Comparison of ENCODE assay signal across 16 mouse cellular contexts in the genomic region with DNA sequence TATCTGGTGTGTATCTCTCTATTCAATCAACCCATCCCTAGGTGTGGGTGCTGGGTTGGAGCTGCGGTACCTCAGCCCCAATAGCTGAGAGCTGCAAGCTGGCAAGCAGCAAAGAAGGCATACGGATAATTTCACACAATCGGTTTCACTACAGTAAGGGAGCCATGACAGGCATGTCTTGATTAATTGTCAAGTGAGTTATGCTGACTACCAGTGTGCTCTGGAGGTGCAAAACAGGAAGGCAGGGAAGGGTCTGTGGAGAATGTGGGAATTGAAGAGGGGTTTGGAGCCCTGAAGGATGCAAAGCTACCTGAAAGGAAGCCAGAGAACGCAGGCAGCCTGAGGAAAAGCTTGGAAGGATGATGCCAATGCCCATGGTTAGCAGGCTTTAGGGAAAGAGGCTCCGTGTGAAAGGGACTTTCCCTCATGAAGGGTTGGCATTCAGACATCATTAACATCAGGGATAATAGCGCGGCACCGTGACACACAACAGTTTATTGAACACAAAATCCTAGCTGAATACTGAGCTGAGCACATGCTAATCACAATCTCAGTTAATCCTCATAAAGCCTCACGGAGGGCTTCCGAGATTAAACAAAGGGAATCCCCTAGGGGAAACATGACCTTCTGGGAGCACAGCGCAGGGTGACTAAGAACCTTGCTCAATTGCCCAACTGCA. TPM values are rescaled to one million over a fixed set of nuclear protein-coding genes. Genes with fewer than 3 reads are reported as not detected.
DNase-seq lines count a peak whose midpoint lies in the region; ATAC-seq lines count a peak whose summit lies in the region.
"Had no signal": no experiment of that assay in that cellular context is flagged by ENCODE, and none has a peak within 500 bp of the region (broad histone marks: within the 10 kb centered on the region; RNA-seq: fewer than 3 reads in every experiment).

No protein-coding gene starts in this region.

- 10% methylated on average over 11 of the region's 11 CpGs for WGBS in forebrain, embryonic 14.5 days
- 31% methylated on average over 11 of the region's 11 CpGs for WGBS in midbrain, embryonic 12.5 days
- 75% methylated on average over 11 of the region's 11 CpGs for WGBS in kidney, embryonic 15.5 days

- H3K4me1 ChIP-seq in forebrain, embryonic 14.5 days (ENCODE audit: control insufficient read depth, insufficient read depth, low read length) = peaks cover 9% of the 10 kb centered on the region; the same call in 1 of the 2 replicates
- H3K4me1 ChIP-seq in midbrain, embryonic 12.5 days = peaks cover 12% of the 10 kb centered on the region
- H3K4me1 ChIP-seq in kidney, embryonic 15.5 days = no peaks in the 10 kb centered on the region

- H3K27me3 ChIP-seq in forebrain, embryonic 14.5 days (replicated peaks; ENCODE audit: control insufficient read depth, insufficient read depth, low read length) = no peaks in the 10 kb centered on the region
- H3K27me3 ChIP-seq in midbrain, embryonic 12.5 days = peaks cover 57% of the 10 kb centered on the region
- H3K27me3 ChIP-seq in kidney, embryonic 15.5 days = no peaks in the 10 kb centered on the region

- no peak overlapping the region for H3K4me2 ChIP-seq in forebrain, embryonic 14.5 days (ENCODE audit: low read length)
- H3K4me2 ChIP-seq in midbrain, embryonic 12.5 days (replicated peaks) = no peak overlapping the region; the same call in 1 of the 2 replicates
- no peak overlapping the region for H3K4me2 ChIP-seq in kidney, embryonic 15.5 days

- no peaks in the 10 kb centered on the region for H3K36me3 ChIP-seq in forebrain, embryonic 14.5 days (ENCODE audit: control insufficient read depth, insufficient read depth, low read length)
- no peaks in the 10 kb centered on the region for H3K36me3 ChIP-seq in midbrain, embryonic 12.5 days
- no peaks in the 10 kb centered on the region for H3K36me3 ChIP-seq in kidney, embryonic 15.5 days
- H3K36me3 ChIP-seq: G1E had no signal

- H3K9ac ChIP-seq in forebrain, embryonic 14.5 days (ENCODE audit: low read length) = no peak overlapping the region
- H3K9ac ChIP-seq in midbrain, embryonic 12.5 days (replicated peaks) = no peak overlapping the region
- no peak overlapping the region for H3K9ac ChIP-seq in kidney, embryonic 15.5 days
- H3K9ac ChIP-seq: liver, postnatal 0 days had no signal

- peak; percentile 16 to 23 for DNase-seq in layer of hippocampus, postnatal 10 days (ENCODE audit: low spot score in 2 of 2)
- DNase-seq in layer of hippocampus, adult 11-12 months (ENCODE audit: low spot score) = no peak
- peak; percentile 76 for DNase-seq in forebrain, embryonic 14.5 days (ENCODE audit: low spot score)
- DNase-seq in retina, postnatal 7 days (ENCODE audit: low read depth, low spot score) = peak; percentile 38
- DNase-seq in gastrocnemius, postnatal 4 days (ENCODE audit: low spot score in 2 of 2) = no peak
- DNase-seq: adrenal gland, adult 2 months; cerebellum, postnatal 10 days; kidney, adult 8-10 months; liver, postnatal 0 days; right cerebral cortex, postnatal 25 days; thymus, adult 18-20 months had no signal

- peaks cover 8% of the 10 kb centered on the region; the same call in 1 of the 2 replicates for H3K9me3 ChIP-seq in forebrain, embryonic 14.5 days (replicated peaks; ENCODE audit: control insufficient read depth, low read length)
- H3K9me3 ChIP-seq in midbrain, embryonic 12.5 days = 0 out of 2 replicates have a peak, but pooled peaks cover 4% of the 10 kb centered on the region
- H3K9me3 ChIP-seq in kidney, embryonic 15.5 days (replicated peaks) = no peaks in the 10 kb centered on the region

- no peak overlapping the region for H3K4me3 ChIP-seq in forebrain, embryonic 14.5 days (ENCODE audit: low read depth, low read length)
- H3K4me3 ChIP-seq in midbrain, embryonic 12.5 days = no peak overlapping the region
- no peak overlapping the region for H3K4me3 ChIP-seq in kidney, embryonic 15.5 days (replicated peaks)

- H3K27ac ChIP-seq in forebrain, embryonic 14.5 days (ENCODE audit: low read depth, low read length) = no peak overlapping the region
- 0 out of 2 replicates have a peak overlapping the region, but pooled peaks have one; percentile 31 for H3K27ac ChIP-seq in midbrain, embryonic 12.5 days (replicated peaks)
- no peak overlapping the region for H3K27ac ChIP-seq in kidney, embryonic 15.5 days
- H3K27ac ChIP-seq: macrophage had no signal

- peak; percentile 61; the same call in 1 of the 2 replicates for ATAC-seq in forebrain, embryonic 14.5 days
- ATAC-seq in midbrain, embryonic 12.5 days (ENCODE audit: low FRiP score, low read depth) = peak; percentile 49
- no peak for ATAC-seq in kidney, embryonic 15.5 days (replicated peaks; ENCODE audit: low FRiP score)
- ATAC-seq: liver, postnatal 0 days had no signal

RNA-seq across cellular contexts. Expression of a gene that starts 38.2 kb away (rescaled TPM):
- 1 to 10 TPM; 3.3 to 3.6 TPM for total RNA-seq in layer of hippocampus, postnatal 10 days (2021)
- 1.5 and 2.8 TPM in 2 replicates for polyA plus RNA-seq in forebrain, embryonic 14.5 days (2014; fragmentation: Nextera tagmentation; extraction: Ambion mirVana)
- polyA plus RNA-seq in midbrain, embryonic 12.5 days (2016; fragmentation: Nextera tagmentation; extraction: Ambion mirVana) = 0.32 and 0.38 TPM in 2 replicates
- 0.10 and 0.29 TPM in 2 replicates for polyA plus RNA-seq in kidney, embryonic 15.5 days (2015; fragmentation: Nextera tagmentation; extraction: Ambion mirVana)
- total RNA-seq in gastrocnemius, postnatal 4 days (2021) = not detected
- total RNA-seq: granulocyte monocyte progenitor cell, adult 5-6 weeks had no signal
- polyA plus RNA-seq: G1E; liver, postnatal 0 days; macrophage had no signal

Comparison
In these comparisons a context has a peak if more than half of its experiments do, and no peak if none do; other contexts are left out.
1. DNase-seq: peak in layer of hippocampus, postnatal 10 days (2 of 2), forebrain, embryonic 14.5 days (single experiment) and retina, postnatal 7 days (single experiment); none in layer of hippocampus, adult 11-12 months (single experiment) and gastrocnemius, postnatal 4 days (0 of 2).